Mouse (Mus musculus) CH12.LX (cell line): Measurements from ENCODE around the gene Mapk8. TPM values are rescaled to one million over a fixed set of nuclear protein-coding genes. Genes with fewer than 3 reads are reported as not detected.

Source experiments
- DNase-seq: peaks from one replicate; pipeline ENCODE4 v3.0.0-alpha.2; 2013; ENCODE audit errors: extremely low read depth
- H3K27ac ChIP-seq: 2 replicates; pipeline ENCODE4 v1.5.1; 2012; ENCODE audit warnings: low read depth, mild to moderate bottlenecking, control low read depth, moderate library complexity; ENCODE audit not compliant: insufficient read depth
- H3K27me3 ChIP-seq: replicated peaks from 2 replicates; pipeline ENCODE3; 2012; ENCODE audit warnings: inconsistent platforms
- H3K36me3 ChIP-seq, 2 experiments: replicated peaks in 1 of 2; 2 replicates each; pipeline versions ENCODE3 to v1.6.1; 2012; ENCODE audit warnings: inconsistent platforms in 1 of 2, low read length in 1 of 2, mild to moderate bottlenecking in 1 of 2, mixed read lengths in 1 of 2, moderate library complexity in 1 of 2; ENCODE audit not compliant: control insufficient read depth in 1 of 2, insufficient read depth in 1 of 2
- H3K4me1 ChIP-seq, 2 experiments: 2 replicates each; pipeline ENCODE4 v1.6.1; 2012; ENCODE audit warnings: inconsistent platforms in 1 of 2, moderate library complexity in 1 of 2; ENCODE audit not compliant: insufficient read depth in 2 of 2, control insufficient read depth in 1 of 2
- H3K4me2 ChIP-seq: 2 replicates; pipeline ENCODE4 v1.6.1; 2012; ENCODE audit warnings: low read depth, mild to moderate bottlenecking, control low read depth; ENCODE audit not compliant: poor library complexity, insufficient read depth, severe bottlenecking
- H3K4me3 ChIP-seq, 3 experiments: fragments of 150-350 bp in 1 of 3; sonication (generic) in 1 of 3; replicated peaks in 1 of 3; 2 replicates each; pipeline versions ENCODE3 to v1.5.1; 2011 to 2012; ENCODE audit warnings: low read depth in 2 of 3, low read length in 2 of 3, mild to moderate bottlenecking in 2 of 3, moderate library complexity in 2 of 3, control low read depth in 1 of 3, improper control_type of control experiment in 1 of 3, inconsistent platforms in 1 of 3, mixed read lengths in 1 of 3; ENCODE audit not compliant: poor library complexity in 1 of 3
- H3K79me2 ChIP-seq: replicated peaks from 2 replicates; pipeline ENCODE4 v1.6.1; 2012; ENCODE audit warnings: mild to moderate bottlenecking, moderate library complexity; ENCODE audit not compliant: control insufficient read depth, poor library complexity, insufficient read depth, severe bottlenecking; ENCODE audit errors: extremely low read depth
- H3K9ac ChIP-seq: 2 replicates; pipeline ENCODE4 v1.6.1; 2012; ENCODE audit warnings: low read depth, mild to moderate bottlenecking, control low read depth, moderate library complexity; ENCODE audit not compliant: insufficient read depth
- H3K9me3 ChIP-seq: replicated peaks from 2 replicates; pipeline ENCODE3; 2012; ENCODE audit warnings: low read length, inconsistent platforms, mixed read lengths
- CHD2 ChIP-seq: IDR thresholded peaks from 2 replicates; pipeline ENCODE4 v1.6.1; 2011; ENCODE audit warnings: low read length, improper control_type of control experiment
- CTCF ChIP-seq, 2 experiments: IDR thresholded peaks in 1 of 2; conservative IDR thresholded peaks in 1 of 2; 2 replicates each; pipeline ENCODE4 v1.5.1; 2011 to 2012; ENCODE audit warnings: low read depth in 2 of 2, low read length in 2 of 2, improper control_type of control experiment in 1 of 2, inconsistent platforms in 1 of 2, mild to moderate bottlenecking in 1 of 2, moderate library complexity in 1 of 2
- E2F4 ChIP-seq: IDR thresholded peaks from 2 replicates; pipeline ENCODE4 v1.6.1; 2011; ENCODE audit warnings: low read depth, low read length, improper control_type of control experiment; ENCODE audit not compliant: insufficient replicate concordance
- EP300 ChIP-seq: IDR thresholded peaks from 2 replicates; pipeline ENCODE4 v1.6.1; 2011; ENCODE audit warnings: low read length, improper control_type of control experiment
- GABPA ChIP-seq: IDR thresholded peaks from 2 replicates; pipeline ENCODE4 v1.6.1; 2012; ENCODE audit warnings: low read depth, low read length, improper control_type of control experiment, inconsistent platforms; ENCODE audit not compliant: insufficient replicate concordance
- JUN ChIP-seq: IDR thresholded peaks from 2 replicates; pipeline ENCODE4 v1.6.1; 2011; ENCODE audit warnings: low read depth, mild to moderate bottlenecking, low read length, improper control_type of control experiment, moderate library complexity; ENCODE audit not compliant: insufficient read depth
- KAT2A ChIP-seq: IDR thresholded peaks from 2 replicates; pipeline ENCODE4 v1.6.1; 2012; ENCODE audit warnings: low read length, improper control_type of control experiment, inconsistent platforms; ENCODE audit not compliant: insufficient replicate concordance
- MAFK ChIP-seq: IDR thresholded peaks from 2 replicates; pipeline ENCODE4 v1.6.1; 2011; ENCODE audit warnings: low read length, improper control_type of control experiment; ENCODE audit not compliant: insufficient replicate concordance
- MEF2A ChIP-seq: IDR thresholded peaks from 2 replicates; pipeline ENCODE4 v1.6.1; 2014; ENCODE audit warnings: low read depth, mild to moderate bottlenecking, inconsistent platforms, low read length, improper control_type of control experiment, borderline replicate concordance
- NRF1 ChIP-seq: IDR thresholded peaks from 2 replicates; pipeline ENCODE4 v1.6.1; 2014; ENCODE audit warnings: low read depth, mild to moderate bottlenecking, inconsistent platforms, low read length, improper control_type of control experiment, moderate library complexity
- POLR2A ChIP-seq: IDR thresholded peaks from 2 replicates; pipeline ENCODE4 v1.6.1; 2011; ENCODE audit warnings: low read depth, mild to moderate bottlenecking, improper control_type of control experiment, low read length
- POLR2AphosphoS2 ChIP-seq: IDR thresholded peaks from 2 replicates; pipeline ENCODE4 v1.6.1; 2011; ENCODE audit warnings: low read depth, low read length, improper control_type of control experiment
- RAD21 ChIP-seq: IDR thresholded peaks from 2 replicates; pipeline ENCODE4 v1.6.1; 2011; ENCODE audit warnings: low read depth, mild to moderate bottlenecking, low read length, improper control_type of control experiment, moderate library complexity
- RCOR1 ChIP-seq: conservative IDR thresholded peaks from 2 replicates; pipeline ENCODE4 v1.6.1; 2012; ENCODE audit warnings: low read depth, mild to moderate bottlenecking, inconsistent platforms, low read length, improper control_type of control experiment
- SMC3 ChIP-seq: IDR thresholded peaks from 2 replicates; pipeline ENCODE4 v1.6.1; 2011; ENCODE audit warnings: low read depth, low read length, improper control_type of control experiment
- TCF12 ChIP-seq: IDR thresholded peaks from 2 replicates; pipeline ENCODE4 v1.6.1; 2014; ENCODE audit warnings: low read depth, mild to moderate bottlenecking, inconsistent platforms, low read length, improper control_type of control experiment
- USF1 ChIP-seq: IDR thresholded peaks from 2 replicates; pipeline ENCODE4 v1.6.1; 2014; ENCODE audit warnings: low read depth, mild to moderate bottlenecking, inconsistent platforms, low read length, improper control_type of control experiment
- ZKSCAN1 ChIP-seq: IDR thresholded peaks from 2 replicates; pipeline ENCODE4 v1.6.1; 2012; ENCODE audit warnings: low read depth, inconsistent platforms, low read length, improper control_type of control experiment, borderline replicate concordance
- ZMIZ1 ChIP-seq: IDR thresholded peaks from 2 replicates; pipeline ENCODE4 v1.6.1; 2012; ENCODE audit warnings: low read depth, mild to moderate bottlenecking, inconsistent platforms, low read length, improper control_type of control experiment
- ZNF384 ChIP-seq: IDR thresholded peaks from 2 replicates; pipeline ENCODE4 v1.6.1; 2012; ENCODE audit warnings: low read depth, low read length, improper control_type of control experiment, inconsistent platforms
- dilution Hi-C: fragments of 300-500 bp; cut with MboI; formaldehyde crosslinking; loops from 2 replicates; pipeline ENCODE4 v1.14.3; 2020; ENCODE audit warnings: low sequenced_read_pairs; ENCODE audit not compliant: extremely low pct_unique_long_range_greater_than_20kb, extremely low pct_ligation_motif_present
- in situ Hi-C: fragments of 300-500 bp; cut with MboI; formaldehyde crosslinking; loops from 3 replicates; pipeline ENCODE4 v1.14.3; 2019; ENCODE audit warnings: low sequenced_read_pairs, low pct_ligation_motif_present, low pct_unique_long_range_greater_than_20kb, mixed read lengths
- polyA plus RNA-seq: library from polyadenylated mRNA; unstranded; fragments of >175 nt; gene quantifications from 2 replicates; pipeline ENCODE4 v1.2.1, GENCODE M21; 2012; ENCODE audit warnings: low read depth; ENCODE audit not compliant: insufficient read length
- total RNA-seq, 2 experiments: library from RNA; depleted of rRNA; stranded (reverse); fragments of 300-350 nt in 1 of 2; fragments of >200 nt in 1 of 2; gene quantifications; 2 replicates each; pipeline ENCODE4 v1.2.3; 2012 to 2014

Mapk8 gene
- total and polyA plus RNA-seq, 3 experiments: 9.1 to 33.4 (median 21.9) TPM

DNA sequence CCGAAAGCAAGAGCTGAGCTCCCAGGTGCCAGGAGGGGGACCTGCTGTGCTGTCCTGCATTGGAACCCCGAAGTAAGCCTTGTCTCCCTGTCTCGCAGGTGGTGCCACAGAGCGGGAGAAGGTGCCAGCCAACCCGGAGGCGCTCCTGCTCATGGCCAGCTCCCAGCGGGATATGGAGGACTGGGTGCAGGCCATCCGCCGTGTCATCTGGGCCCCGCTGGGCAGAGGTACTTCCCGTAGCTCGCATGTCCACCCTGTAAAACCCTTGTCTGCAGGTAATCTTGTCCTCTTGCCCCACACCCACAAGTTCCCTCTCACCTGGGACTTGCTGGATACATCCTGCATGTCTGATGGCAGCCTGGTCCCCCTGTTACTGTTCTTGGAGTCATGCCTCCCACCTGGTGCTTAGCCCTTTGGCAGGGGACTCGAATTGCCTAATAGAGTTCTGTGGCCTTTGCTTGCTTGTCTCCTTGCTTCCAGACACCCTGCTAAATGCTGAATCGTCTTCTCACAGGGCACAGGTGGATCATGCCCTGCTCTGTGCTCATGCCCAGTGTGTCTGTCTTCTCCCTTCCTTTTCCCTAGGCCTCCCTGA lies 103.7 kb downstream of the Mapk8 start:
- no peak overlapping the region for H3K4me3 ChIP-seq
- dilution Hi-C loops: no loop called here

GRCm38 (mm10) chr14:33338684-33339083 lies 108.3 kb downstream of the Mapk8 start:
- in situ Hi-C loops: no loop called here
- DNase-seq: no peak
- Histone ChIP-seq H3K36me3 (no peaks in the 10 kb centered on the region), H3K79me2 (no peaks in the 10 kb centered on the region), H3K4me1 (peaks cover 20 to 43% of the 10 kb centered on the region in 2 experiments), H3K27me3 (peaks cover 6% of the 10 kb centered on the region), H3K9ac (no peak overlapping the region), H3K9me3 (no peaks in the 10 kb centered on the region), H3K4me3 (no peak overlapping the region), H3K27ac (no peak overlapping the region), H3K4me2 (no peak overlapping the region)
- dilution Hi-C loops: no loop called here
- TF ChIP-seq ZNF384 (no peak), POLR2AphosphoS2 (no peak), SMC3 (peak; percentile 46), POLR2A (no peak), CTCF (conservative IDR thresholded peaks at IDR 0.05 in 1 of 2, IDR thresholded peaks at IDR 0.05 in 1 of 2; ENCODE audit: low read depth in 2 of 2, low read length in 2 of 2) (peak in 1 of 2 experiments; percentile 68; a peak in 2 of 4 replicates), MAFK (no peak), EP300 (no peak), GABPA (no peak), E2F4 (no peak), ZMIZ1 (no peak), USF1 (no peak), CHD2 (no peak), RAD21 (peak; percentile 59), MEF2A (no peak)

More for the DNA sequence above, 103.7 kb downstream of the Mapk8 start:
- Histone ChIP-seq H3K4me2 (no peak overlapping the region; the same call in 1 of the 2 replicates), H3K27me3 (peaks cover 6% of the 10 kb centered on the region), H3K79me2 (no peaks in the 10 kb centered on the region), H3K27ac (no peak overlapping the region), H3K9me3 (no peaks in the 10 kb centered on the region), H3K4me1 (peaks cover 3 to 13% of the 10 kb centered on the region in 2 experiments; a peak in 3 of 4 replicates), H3K36me3 (no peaks in the 10 kb centered on the region), H3K9ac (no peak overlapping the region)
- no peak for TF ChIP-seq ZKSCAN1
- TF ChIP-seq JUN: no peak
- TF ChIP-seq MAFK: no peak
- no peak for TF ChIP-seq USF1
- TF ChIP-seq TCF12: no peak
- TF ChIP-seq GABPA: no peak
- TF ChIP-seq ZMIZ1: no peak
- no peak for TF ChIP-seq NRF1
- no peak for TF ChIP-seq CHD2
- TF ChIP-seq POLR2AphosphoS2: no peak
- no peak for TF ChIP-seq RCOR1
- no peak for TF ChIP-seq KAT2A
- in situ Hi-C loops: no loop called here
- no peak for DNase-seq
